9 mouse cellular contexts compared by ENCODE assay signal in genomic region chr14:57534346-57534745, GRCm38 (mm10). TPM values are rescaled to one million over a fixed set of nuclear protein-coding genes. Genes with fewer than 3 reads are reported as not detected.
DNase-seq lines count a peak whose midpoint lies in the region; ATAC-seq and TF ChIP-seq lines count a peak whose summit lies in the region.
"Had no signal": no experiment of that assay in that cellular context is flagged by ENCODE, and none has a peak within 500 bp of the region (broad histone marks: within the 10 kb centered on the region; RNA-seq: fewer than 3 reads in every experiment).

No protein-coding gene starts in this region.

- H3K27me3 ChIP-seq in heart, adult 2 months (ENCODE audit: control insufficient read depth, insufficient read depth, low read length) = no peaks in the 10 kb centered on the region
- no peaks in the 10 kb centered on the region for H3K27me3 ChIP-seq in hindbrain, embryonic 16.5 days (replicated peaks; ENCODE audit: control insufficient read depth, insufficient read depth, low read length)
- no peaks in the 10 kb centered on the region for H3K27me3 ChIP-seq in midbrain, embryonic 14.5 days (ENCODE audit: control insufficient read depth, insufficient read depth, low read length)

- peaks cover 31% of the 10 kb centered on the region for H3K4me1 ChIP-seq in heart, adult 2 months (ENCODE audit: control insufficient read depth, insufficient read depth, low read length)
- H3K4me1 ChIP-seq in hindbrain, embryonic 16.5 days (ENCODE audit: control insufficient read depth, insufficient read depth, low read depth, low read length) = peaks cover 30% of the 10 kb centered on the region
- H3K4me1 ChIP-seq in midbrain, embryonic 14.5 days (ENCODE audit: control insufficient read depth, insufficient read depth, low read length) = peaks cover 24% of the 10 kb centered on the region

- H3K9me3 ChIP-seq in hindbrain, embryonic 16.5 days (ENCODE audit: control insufficient read depth, low read length) = no peaks in the 10 kb centered on the region
- no peaks in the 10 kb centered on the region for H3K9me3 ChIP-seq in midbrain, embryonic 14.5 days (ENCODE audit: control insufficient read depth, low read length)

- 45% methylated on average over 5 of the region's 5 CpGs for WGBS in heart, adult 2 months
- WGBS in hindbrain, embryonic 16.5 days = 18% methylated on average over 5 of the region's 5 CpGs
- 9% methylated on average over 5 of the region's 5 CpGs for WGBS in midbrain, embryonic 14.5 days

- TF ChIP-seq POLR2A in heart, adult 2 months (IDR thresholded peaks at IDR 0.05; ENCODE audit: insufficient read depth, low read depth, low read length) = no peak

- H3K27ac ChIP-seq in heart, adult 2 months = peak overlapping the region; percentile 79
- peak overlapping the region; percentile 30; the same call in 1 of the 2 replicates for H3K27ac ChIP-seq in hindbrain, embryonic 16.5 days (ENCODE audit: low read depth, low read length)
- no peak overlapping the region; the same call in 1 of the 2 replicates for H3K27ac ChIP-seq in midbrain, embryonic 14.5 days (replicated peaks; ENCODE audit: low read depth, low read length)

- H3K4me2 ChIP-seq in hindbrain, embryonic 16.5 days (ENCODE audit: low read length) = no peak overlapping the region
- peak overlapping the region; percentile 3; the same call in 1 of the 2 replicates for H3K4me2 ChIP-seq in midbrain, embryonic 14.5 days (ENCODE audit: low read length)

- intact Hi-C loops in heart, adult 2 months (cut with DNase I) = loop anchor here (2.0 kb wide), 1 partner anchor 36 kb away; the partner anchor contains the start of gene Eef1akmt1
- intact Hi-C loops in heart, postnatal 25 days (cut with DNase I) = loop anchor here (2.0 kb wide), 1 partner anchor 84 kb away; no protein-coding TSS in a partner anchor

- no peak for TF ChIP-seq EP300 in heart, adult 2 months (IDR thresholded peaks at IDR 0.05; ENCODE audit: insufficient read depth, low read depth, low read length)

- H3K9ac ChIP-seq in heart, adult 2 months (ENCODE audit: low read depth, low read length) = no peak overlapping the region
- H3K9ac ChIP-seq in hindbrain, embryonic 16.5 days (ENCODE audit: low read depth, low read length) = no peak overlapping the region
- no peak overlapping the region for H3K9ac ChIP-seq in midbrain, embryonic 14.5 days (replicated peaks; ENCODE audit: low read length)

- H3K4me3 ChIP-seq in heart, adult 2 months = no peak overlapping the region
- no peak overlapping the region for H3K4me3 ChIP-seq in hindbrain, embryonic 16.5 days (ENCODE audit: low read length)
- no peak overlapping the region for H3K4me3 ChIP-seq in midbrain, embryonic 14.5 days (replicated peaks; ENCODE audit: low read depth, low read length)

- no peaks in the 10 kb centered on the region for H3K79me2 ChIP-seq in heart, adult 2 months (replicated peaks; ENCODE audit: control insufficient read depth, insufficient read depth, low read length)

- ATAC-seq in hindbrain, embryonic 16.5 days = no peak
- no peak for ATAC-seq in midbrain, embryonic 14.5 days (ENCODE audit: low FRiP score, low TSS enrichment)
- no peak for ATAC-seq in granulocyte monocyte progenitor cell, adult 5-6 weeks (replicated peaks; ENCODE audit: poor library complexity, severe bottlenecking)

- DNase-seq in heart, adult 2 months = peak in 1 of 2 experiments; percentile 12
- no peak for DNase-seq in heart, postnatal 25 days (ENCODE audit: low spot score)
- peak; percentile 80 for DNase-seq in ZHBTc4 (ENCODE audit: low read depth, low spot score)
- DNase-seq in midbrain, embryonic 14.5 days = peak; percentile 28
- no peak for DNase-seq in spleen, adult 12 weeks (ENCODE audit: low spot score)
- DNase-seq in thymus, postnatal 4 days = no peak
- DNase-seq: right cerebral cortex, postnatal 4 days had no signal

- H3K36me3 ChIP-seq in heart, adult 2 months (ENCODE audit: control insufficient read depth, insufficient read depth, low read length) = no peaks in the 10 kb centered on the region
- H3K36me3 ChIP-seq in hindbrain, embryonic 16.5 days (ENCODE audit: control insufficient read depth, insufficient read depth, low read length) = no peaks in the 10 kb centered on the region
- no peaks in the 10 kb centered on the region for H3K36me3 ChIP-seq in midbrain, embryonic 14.5 days (ENCODE audit: control insufficient read depth, insufficient read depth, low read length)

- no peak for TF ChIP-seq CTCF in heart, adult 2 months (IDR thresholded peaks at IDR 0.05)

RNA-seq across cellular contexts. Expression of gene Il17d, which starts 9.8 kb away (rescaled TPM):
- total RNA-seq in heart, adult 2 months (2021) = 1 to 10 TPM; 2.2 to 3.3 TPM
- polyA plus RNA-seq in heart, adult 2 months (2012; rRNA removed) = 8.0 and 10.1 TPM in 2 replicates
- total RNA-seq in heart, postnatal 25 days (2021) = 1 to 10 TPM; 3.2 to 3.8 TPM
- polyA plus RNA-seq in hindbrain, embryonic 16.5 days (2015; fragmentation: Nextera tagmentation; extraction: Ambion mirVana) = 4.9 and 6.3 TPM in 2 replicates
- 3.2 and 7.1 TPM in 2 replicates for polyA plus RNA-seq in midbrain, embryonic 14.5 days (2014; fragmentation: Nextera tagmentation; extraction: Ambion mirVana)
- total RNA-seq in granulocyte monocyte progenitor cell, adult 5-6 weeks (2014; fragmentation: Nextera tagmentation) = not detected in 2 replicates
- total RNA-seq in granulocyte monocyte progenitor cell, adult 5-6 weeks (2017) = not detected in 2 replicates

RNA-seq across cellular contexts. Expression of gene Eef1akmt1, which starts 37.1 kb away (rescaled TPM):
- 10 to 100 TPM; 32.4 to 34.0 TPM for total RNA-seq in heart, adult 2 months (2021)
- 33.8 and 55.6 TPM in 2 replicates for polyA plus RNA-seq in heart, adult 2 months (2012; rRNA removed)
- 10 to 100 TPM; 29.6 to 30.2 TPM for total RNA-seq in heart, postnatal 25 days (2021)
- 89.5 and 90.3 TPM in 2 replicates for polyA plus RNA-seq in hindbrain, embryonic 16.5 days (2015; fragmentation: Nextera tagmentation; extraction: Ambion mirVana)
- 101 and 104 TPM in 2 replicates for polyA plus RNA-seq in midbrain, embryonic 14.5 days (2014; fragmentation: Nextera tagmentation; extraction: Ambion mirVana)
- total RNA-seq in granulocyte monocyte progenitor cell, adult 5-6 weeks (2014; fragmentation: Nextera tagmentation) = 24.9 and 30.6 TPM in 2 replicates
- total RNA-seq in granulocyte monocyte progenitor cell, adult 5-6 weeks (2017) = 17.0 and 30.5 TPM in 2 replicates

Comparison
In these comparisons a context has a peak if more than half of its experiments do, and no peak if none do; other contexts are left out.
1. DNase-seq: peak in ZHBTc4 (single experiment) and midbrain, embryonic 14.5 days (single experiment); none in heart, postnatal 25 days (single experiment), spleen, adult 12 weeks (single experiment) and thymus, postnatal 4 days (single experiment).